Mouse (Mus musculus) liver, adult 2 months (tissue): Measurements from ENCODE around the gene Cdt1.

Source experiments
- CTCF ChIP-seq: fragments of 200-500 bp; IDR thresholded peaks from 2 replicates; pipeline ENCODE4 v1.5.1; 2011; ENCODE audit warnings: low read depth, low read length, control low read depth
- POLR2A ChIP-seq: fragments of 200-500 bp; IDR thresholded peaks from 2 replicates; pipeline ENCODE4 v1.6.1; 2011; ENCODE audit warnings: low read length, control low read depth; ENCODE audit not compliant: insufficient read depth; ENCODE audit errors: extremely low read depth

- TF ChIP-seq POLR2A: no peak
- no peak for TF ChIP-seq CTCF
Observed at GRCm38 (mm10) chr8:122593783-122594507, 26.1 kb downstream of the Cdt1 start.
